Mouse (Mus musculus) embryonic facial prominence, embryonic 11.5 days (tissue): Measurements from ENCODE around the gene Rasgrf2. TPM values are rescaled to one million over a fixed set of nuclear protein-coding genes. Genes with fewer than 3 reads are reported as not detected.
"Not testable (repeated sequence)": the region's sequence is repeated elsewhere in the genome, so short reads cannot be mapped to it uniquely, and the experiment has no call there.

Experiments
- ATAC-seq: fragments of 200-750 bp; cut with Nextera tagmentation; replicated peaks from 2 replicates; pipeline ENCODE4 v1.8.0; 2017; ENCODE audit warnings: low read depth; ENCODE audit not compliant: insufficient number of reproducible peaks, low FRiP score, low TSS enrichment
- DNase-seq: peaks from one replicate; pipeline ENCODE4 v3.0.0-alpha.2; 2015; ENCODE audit warnings: low spot score
- H3K27ac ChIP-seq: fragments of 300-500 bp; sonication (generic); replicated peaks from 2 replicates; pipeline ENCODE4 v1.5.1; 2014; ENCODE audit warnings: mild to moderate bottlenecking, low read depth, low read length, control low read depth
- H3K27me3 ChIP-seq: fragments of 300-500 bp; sonication (generic); 2 replicates; pipeline ENCODE4 v1.6.1; 2014; ENCODE audit warnings: mild to moderate bottlenecking, low read length, moderate library complexity, mixed read lengths; ENCODE audit not compliant: control insufficient read depth, insufficient read depth
- H3K36me3 ChIP-seq: fragments of 300-500 bp; sonication (generic); replicated peaks from 2 replicates; pipeline ENCODE4 v1.6.1; 2014; ENCODE audit warnings: low read depth, mild to moderate bottlenecking, low read length, moderate library complexity, mixed read lengths; ENCODE audit not compliant: control insufficient read depth, insufficient read depth
- H3K4me1 ChIP-seq: fragments of 300-500 bp; sonication (generic); 2 replicates; pipeline ENCODE4 v1.6.1; 2014; ENCODE audit warnings: low read length, mixed read lengths; ENCODE audit not compliant: control insufficient read depth, insufficient read depth
- H3K4me2 ChIP-seq: fragments of 300-500 bp; sonication (generic); 2 replicates; pipeline ENCODE4 v1.6.1; 2014; ENCODE audit warnings: low read depth, mild to moderate bottlenecking, control low read depth, low read length, moderate library complexity
- H3K4me3 ChIP-seq: fragments of 300-500 bp; sonication (generic); 2 replicates; pipeline ENCODE4 v1.5.1; 2014; ENCODE audit warnings: low read depth, low read length, control low read depth
- H3K9ac ChIP-seq: fragments of 300-500 bp; sonication (generic); replicated peaks from 2 replicates; pipeline ENCODE4 v1.6.1; 2014; ENCODE audit warnings: mild to moderate bottlenecking, control low read depth, low read length
- H3K9me3 ChIP-seq: fragments of 300-500 bp; sonication (generic); replicated peaks from 2 replicates; pipeline ENCODE4 v1.6.1; 2016; ENCODE audit warnings: mild to moderate bottlenecking, low read length, inconsistent platforms, mixed read lengths; ENCODE audit not compliant: control insufficient read depth
- WGBS: fragments of 180-500 bp; shearing (Covaris S2); extraction: QIAGEN DNeasy Blood & Tissue Kit; methylation state at CpG from one replicate; pipeline ENCODE4 v1.1.7; 2014; 5-methylcytosine and 5-hydroxymethylcytosine counted together
- polyA plus RNA-seq: library from polyadenylated mRNA; unstranded; fragments of >200 nt; fragmentation: Nextera tagmentation; extraction: Ambion mirVana; gene quantifications from 2 replicates; pipeline ENCODE4 v1.2.1, GENCODE M21; 2014

Gene Rasgrf2
- polyA plus RNA-seq: 0.10 TPM in 1 of 2 replicates, not detected in the other

DNA sequence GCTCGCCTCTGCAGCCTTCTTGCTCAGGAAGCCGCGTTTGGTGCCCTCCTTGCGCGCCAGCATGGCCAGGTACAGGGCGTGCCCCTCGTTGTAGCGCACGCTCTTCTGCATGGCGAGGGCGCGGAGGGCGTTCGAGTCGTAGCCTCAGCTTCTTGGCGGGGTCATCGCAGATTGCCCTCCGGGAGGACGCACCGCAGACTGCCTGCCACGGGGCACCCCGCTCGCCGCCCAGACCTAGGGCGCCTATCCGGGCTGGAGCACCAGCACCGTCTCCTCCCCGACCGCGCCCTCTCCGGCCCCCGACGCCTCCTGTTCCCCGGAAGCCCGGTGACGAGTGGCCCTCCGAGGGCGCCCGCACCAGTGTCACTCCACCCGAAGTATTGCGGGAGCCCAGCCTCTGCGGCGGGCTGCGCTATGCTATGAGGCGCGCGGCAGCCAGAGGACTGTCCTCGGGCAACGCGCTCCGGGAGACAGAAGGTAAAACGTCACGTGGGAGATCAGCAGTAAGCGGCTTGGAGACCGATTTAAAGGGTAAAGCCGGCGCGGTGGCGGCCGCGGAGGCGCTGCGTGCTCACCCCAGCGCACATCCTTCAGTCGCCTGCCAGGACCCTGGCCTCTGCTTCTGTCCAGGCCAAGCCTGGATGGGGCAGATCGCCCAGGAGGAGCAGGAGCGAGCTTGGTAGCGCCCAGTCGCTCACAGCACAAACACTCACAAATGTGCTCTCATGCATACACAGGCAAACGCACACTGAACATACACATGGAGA, at the start of gene Rasgrf2:
TSS of gene Rasgrf2 (minus strand) at position 273 of the 767 bp plus-strand sequence.
- no peaks in the 10 kb centered on the region for H3K9me3 ChIP-seq
- peak within 1 kb of the TSS; percentile 50 for H3K4me3 ChIP-seq
- WGBS: 2% methylated on average over 68 of the region's 70 CpGs
- H3K9ac ChIP-seq: peak within 1 kb of the TSS; percentile 14; the same call in 1 of the 2 replicates
- peak within 1 kb of the TSS; percentile 95 for H3K4me2 ChIP-seq
- DNase-seq (peak; percentile 56), ATAC-seq (peak; percentile 86)
- no peak within 1 kb of the TSS for H3K27ac ChIP-seq
- H3K4me1 ChIP-seq: no peaks in the 10 kb centered on the region
- H3K27me3 ChIP-seq: peaks cover 16% of the 10 kb centered on the region
- no peaks in the 10 kb centered on the region for H3K36me3 ChIP-seq

DNA sequence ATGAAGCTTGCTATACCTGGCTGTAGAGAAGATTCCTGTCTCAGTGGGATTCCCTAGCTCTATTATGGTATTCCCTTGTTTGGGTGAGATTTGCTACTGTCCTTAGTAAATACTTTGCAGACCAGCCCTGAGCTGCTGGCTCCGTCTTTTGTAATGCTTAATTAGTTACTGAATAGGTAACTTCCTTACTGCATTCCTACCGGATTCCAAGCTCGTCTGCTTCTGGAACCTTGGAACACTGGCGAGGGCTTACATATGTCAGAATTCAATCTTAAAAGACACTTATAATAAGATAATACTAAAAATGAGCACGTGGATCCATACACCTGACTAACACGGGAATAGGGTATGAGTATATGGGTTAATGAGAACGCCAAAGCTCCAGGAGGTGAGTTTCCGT, 41.2 kb upstream of the Rasgrf2 start:
- not testable (repeated sequence) for H3K9ac ChIP-seq, H3K27me3 ChIP-seq, H3K4me3 ChIP-seq, H3K4me2 ChIP-seq, ATAC-seq, H3K4me1 ChIP-seq, H3K27ac ChIP-seq, H3K9me3 ChIP-seq, H3K36me3 ChIP-seq, DNase-seq
- WGBS: 85% methylated on average over 8 of the region's 8 CpGs

DNA sequence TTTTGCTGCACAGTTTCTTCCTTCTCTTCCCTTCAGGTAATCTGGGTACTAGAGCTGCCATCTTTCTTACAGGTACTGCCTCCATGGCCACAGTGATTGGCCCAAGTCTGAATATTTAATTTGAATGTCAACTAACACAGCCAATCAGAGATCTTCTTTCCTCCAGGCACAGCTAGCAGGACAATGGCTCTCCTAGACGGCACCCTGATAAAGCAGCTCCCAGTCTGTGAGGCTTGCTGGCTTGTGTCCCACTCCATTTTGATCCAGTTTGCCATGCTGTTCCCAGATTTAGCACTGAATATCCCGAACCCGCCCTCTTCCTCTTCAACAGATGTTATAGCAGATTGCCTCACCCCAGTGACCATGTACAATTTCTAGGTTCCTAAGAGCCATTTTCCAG, 19.1 kb upstream of the Rasgrf2 start:
- Histone ChIP-seq H3K9me3 (0 out of 2 replicates have a peak, but pooled peaks cover 2% of the 10 kb centered on the region), H3K4me3 (no peak overlapping the region), H3K27ac (no peak overlapping the region), H3K4me1 (no peaks in the 10 kb centered on the region), H3K9ac (no peak overlapping the region), H3K4me2 (no peak overlapping the region), H3K36me3 (no peaks in the 10 kb centered on the region), H3K27me3 (no peaks in the 10 kb centered on the region)
- DNase-seq (no peak), ATAC-seq (no peak)
- WGBS: 85% methylated on average over 3 of the region's 3 CpGs

DNA sequence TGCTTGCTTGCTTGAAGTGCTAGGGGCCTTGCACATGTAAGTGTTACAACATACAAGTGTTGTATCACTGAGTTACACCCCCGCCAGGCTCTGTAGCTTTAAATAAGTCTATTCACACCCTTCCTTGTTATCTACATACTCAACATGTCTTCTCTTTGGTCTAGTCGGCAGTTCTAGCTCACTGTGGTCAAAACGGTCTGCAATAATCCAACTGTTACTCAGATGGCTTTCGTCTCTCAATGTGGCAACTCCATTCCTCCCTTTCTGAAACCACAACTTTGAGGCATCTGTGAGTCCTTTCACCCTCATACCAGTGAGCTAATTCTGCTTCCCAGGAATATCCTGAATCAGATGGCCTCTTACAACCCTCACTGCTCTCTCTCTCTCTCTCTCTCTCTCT, 17.4 kb upstream of the Rasgrf2 start:
- H3K36me3 ChIP-seq: no peaks in the 10 kb centered on the region
- no peaks in the 10 kb centered on the region for H3K4me1 ChIP-seq
- no peak overlapping the region for H3K9ac ChIP-seq
- DNase-seq (no peak), ATAC-seq (no peak)
- no peak overlapping the region for H3K4me2 ChIP-seq
- no peak overlapping the region for H3K4me3 ChIP-seq
- no peak overlapping the region for H3K27ac ChIP-seq
- WGBS: 81% methylated on average over 4 of the region's 4 CpGs
- no peaks in the 10 kb centered on the region for H3K27me3 ChIP-seq
- peaks cover 2% of the 10 kb centered on the region; the same call in 1 of the 2 replicates for H3K9me3 ChIP-seq

DNA sequence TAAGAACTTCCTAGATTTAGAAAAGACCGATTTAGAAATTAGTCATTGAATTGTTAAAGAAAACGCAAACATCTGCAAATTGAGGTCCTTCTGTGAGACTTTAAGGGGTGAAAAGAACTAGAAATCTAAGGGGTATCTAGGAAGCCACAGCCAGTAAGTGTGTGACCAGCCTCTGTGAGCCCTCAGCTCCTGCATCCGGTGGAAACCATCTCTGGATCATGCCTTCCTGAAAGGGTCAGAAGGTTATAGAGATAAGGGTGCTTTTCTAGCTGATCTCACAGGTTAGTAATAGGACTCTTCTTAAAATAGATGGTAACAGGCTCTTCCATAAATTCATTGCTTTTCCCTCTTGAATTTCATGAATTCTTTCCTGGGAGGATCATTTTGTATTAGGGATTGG, 3.3 kb upstream of the Rasgrf2 start:
- peaks cover 16% of the 10 kb centered on the region for H3K27me3 ChIP-seq
- H3K36me3 ChIP-seq: no peaks in the 10 kb centered on the region
- H3K4me2 ChIP-seq: no peak overlapping the region
- ATAC-seq: no peak
- no peaks in the 10 kb centered on the region for H3K9me3 ChIP-seq
- 77% methylated on average over 3 of the region's 3 CpGs for WGBS
- no peak for DNase-seq
- H3K27ac ChIP-seq: no peak overlapping the region
- no peak overlapping the region for H3K4me3 ChIP-seq
- no peaks in the 10 kb centered on the region for H3K4me1 ChIP-seq
- H3K9ac ChIP-seq: no peak overlapping the region

DNA sequence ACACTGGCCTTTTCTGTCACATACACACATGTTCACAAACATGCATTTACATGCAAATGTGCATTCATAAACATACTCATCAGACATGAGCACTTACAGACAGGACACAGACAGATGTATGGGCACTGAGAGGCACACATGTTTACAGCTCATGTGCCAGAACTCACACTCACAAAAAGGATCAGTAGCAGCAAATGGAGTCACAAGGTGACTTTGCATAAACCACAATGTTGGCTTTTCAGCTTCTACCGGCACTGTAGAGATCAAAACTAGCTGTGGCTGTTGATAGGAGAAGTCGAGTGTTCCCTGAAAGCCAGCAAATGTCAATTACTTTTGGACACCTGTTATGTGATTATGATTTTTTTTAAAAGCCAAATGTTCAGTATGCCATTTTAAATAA, 1.1 kb upstream of the Rasgrf2 start:
- no peak for ATAC-seq
- Histone ChIP-seq H3K4me2 (no peak overlapping the region), H3K27ac (no peak overlapping the region), H3K36me3 (no peaks in the 10 kb centered on the region), H3K4me1 (no peaks in the 10 kb centered on the region), H3K9me3 (no peaks in the 10 kb centered on the region), H3K9ac (no peak overlapping the region), H3K27me3 (peaks cover 16% of the 10 kb centered on the region), H3K4me3 (no peak overlapping the region)
- no peak for DNase-seq
- 67% methylated on average over 2 of the region's 2 CpGs for WGBS

DNA sequence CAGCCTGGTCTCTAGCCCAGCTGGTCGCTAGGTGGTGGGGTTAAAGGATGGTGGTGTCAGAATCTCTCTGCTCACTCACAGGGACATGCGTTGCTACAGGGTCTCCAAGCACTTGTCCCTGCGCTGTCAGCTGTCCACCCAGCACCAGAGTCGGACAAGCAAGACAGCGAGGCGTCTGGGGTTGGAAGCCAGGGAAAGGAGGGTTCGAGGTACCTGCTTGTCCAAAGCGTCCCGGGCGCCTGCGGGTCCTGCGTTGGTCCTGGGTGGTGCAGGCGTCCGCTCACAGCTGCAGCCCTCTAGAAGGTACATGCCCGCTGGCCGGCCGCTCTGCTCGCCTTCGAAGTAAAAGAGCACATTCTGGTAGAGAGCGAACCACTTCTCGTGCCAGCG, 467 bp downstream of the Rasgrf2 start:
- DNase-seq: no peak
- H3K4me2 ChIP-seq: peak overlapping the region; percentile 95
- H3K9ac ChIP-seq: 0 out of 2 replicates have a peak overlapping the region, but pooled peaks have one; percentile 14
- ATAC-seq: peak; percentile 40; the same call in 1 of the 2 replicates
- H3K9me3 ChIP-seq: no peaks in the 10 kb centered on the region
- H3K27me3 ChIP-seq: peaks cover 16% of the 10 kb centered on the region
- WGBS: 10% methylated on average over 22 of the region's 22 CpGs
- H3K4me3 ChIP-seq: peak overlapping the region; percentile 50
- no peaks in the 10 kb centered on the region for H3K36me3 ChIP-seq
- H3K27ac ChIP-seq: no peak overlapping the region
- no peaks in the 10 kb centered on the region for H3K4me1 ChIP-seq

DNA sequence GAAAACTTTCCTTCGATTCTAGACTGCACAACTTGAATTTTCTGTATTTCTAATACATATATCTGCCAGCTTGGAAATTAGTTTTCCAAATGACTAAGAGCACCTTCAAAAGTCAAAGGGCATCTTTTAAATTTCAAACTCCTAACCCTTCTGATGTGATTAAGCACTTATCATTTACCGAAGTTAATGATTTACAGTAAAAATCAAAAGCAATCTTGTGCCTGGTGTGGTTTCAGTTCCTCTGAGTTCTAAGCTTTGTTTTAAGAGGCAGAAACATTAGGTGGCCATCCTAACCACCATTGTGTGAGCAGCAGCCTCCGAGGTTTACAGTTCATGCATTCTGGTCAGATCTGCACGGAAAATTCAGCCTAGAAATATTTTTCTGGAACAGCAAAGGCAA, 1.6 kb downstream of the Rasgrf2 start:
- ATAC-seq (no peak), DNase-seq (no peak)
- no peaks in the 10 kb centered on the region for H3K9me3 ChIP-seq
- H3K27me3 ChIP-seq: peaks cover 16% of the 10 kb centered on the region
- H3K36me3 ChIP-seq: no peaks in the 10 kb centered on the region
- no peak overlapping the region for H3K4me2 ChIP-seq
- WGBS: 85% methylated on average over 4 of the region's 4 CpGs
- no peak overlapping the region for H3K4me3 ChIP-seq
- no peak overlapping the region for H3K9ac ChIP-seq
- no peaks in the 10 kb centered on the region for H3K4me1 ChIP-seq
- no peak overlapping the region for H3K27ac ChIP-seq
